Comparison of ENCODE assay signal across 8 mouse cellular contexts in the genomic region with DNA sequence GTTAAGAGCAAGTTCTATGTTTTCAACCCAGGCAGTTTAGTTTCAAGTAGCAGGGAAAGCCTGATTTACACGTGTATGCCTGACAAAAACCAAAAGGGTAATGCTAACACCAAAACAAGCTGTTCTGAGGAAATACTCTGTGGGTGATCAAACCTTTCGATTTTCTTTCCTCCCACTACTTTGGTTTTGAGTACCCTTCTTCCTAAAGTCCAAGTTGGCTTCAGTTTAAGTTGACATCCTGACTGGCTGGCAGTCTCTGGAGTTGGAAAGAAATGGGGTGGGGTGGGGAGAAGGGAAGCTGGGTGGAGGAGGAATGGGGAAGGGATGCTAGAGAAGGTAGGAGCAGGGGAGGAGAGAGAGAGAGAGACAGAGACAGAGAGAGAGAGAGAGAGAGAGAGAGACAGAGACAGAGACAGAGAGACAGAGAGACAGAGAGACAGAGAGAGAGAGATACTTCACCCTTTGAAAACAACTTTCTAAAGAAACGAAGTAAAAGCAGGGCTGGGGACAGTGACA. TPM values are rescaled to one million over a fixed set of nuclear protein-coding genes. Genes with fewer than 3 reads are reported as not detected.
A peak's percentile ranks its signal among the peaks of the same experiment; 100 is the strongest.
DNase-seq lines count a peak whose midpoint lies in the region; ATAC-seq lines count a peak whose summit lies in the region.

No protein-coding gene starts in this region.

- peak overlapping the region; percentile 93 for H3K27ac ChIP-seq in heart, embryonic 10.5 days
- H3K27ac ChIP-seq in brown adipose tissue, adult 24 weeks (replicated peaks; ENCODE audit: low read depth, low read length), result peak overlapping the region; percentile 95
- 0 out of 2 replicates have a peak overlapping the region, but pooled peaks have one; percentile 64 for H3K27ac ChIP-seq in hindbrain, embryonic 15.5 days (replicated peaks)
- H3K27ac ChIP-seq in midbrain, embryonic 16.5 days (ENCODE audit: low read length), result no peak overlapping the region

- peak overlapping the region; percentile 97 for H3K4me2 ChIP-seq in hindbrain, embryonic 15.5 days
- peak overlapping the region; percentile 94 for H3K4me2 ChIP-seq in midbrain, embryonic 16.5 days (ENCODE audit: low read length)

- no peaks in the 10 kb centered on the region for H3K9me3 ChIP-seq in heart, embryonic 10.5 days
- no peaks in the 10 kb centered on the region for H3K9me3 ChIP-seq in hindbrain, embryonic 15.5 days
- H3K9me3 ChIP-seq in midbrain, embryonic 16.5 days (replicated peaks; ENCODE audit: control insufficient read depth, low read length, poor library complexity, severe bottlenecking), result no peaks in the 10 kb centered on the region

- ATAC-seq in hindbrain, embryonic 15.5 days (ENCODE audit: low FRiP score, low read depth), result no peak
- peak; percentile 53; the same call in 1 of the 2 replicates for ATAC-seq in midbrain, embryonic 16.5 days
- no peak for ATAC-seq in cerebellum, adult (ENCODE audit: insufficient number of reproducible peaks, low FRiP score, low TSS enrichment)

- H3K36me3 ChIP-seq in heart, embryonic 10.5 days, result no peaks in the 10 kb centered on the region
- H3K36me3 ChIP-seq in hindbrain, embryonic 15.5 days, result no peaks in the 10 kb centered on the region
- no peaks in the 10 kb centered on the region for H3K36me3 ChIP-seq in midbrain, embryonic 16.5 days (ENCODE audit: control insufficient read depth, insufficient read depth, low read length)

- H3K9ac ChIP-seq in hindbrain, embryonic 15.5 days, result peak overlapping the region; percentile 80
- peak overlapping the region; percentile 80 for H3K9ac ChIP-seq in midbrain, embryonic 16.5 days (ENCODE audit: low read depth, low read length)

- H3K27me3 ChIP-seq in heart, embryonic 10.5 days (ENCODE audit: insufficient read depth, poor library complexity, severe bottlenecking), result no peaks in the 10 kb centered on the region
- 0 out of 2 replicates have a peak, but pooled peaks cover 4% of the 10 kb centered on the region for H3K27me3 ChIP-seq in hindbrain, embryonic 15.5 days
- no peaks in the 10 kb centered on the region for H3K27me3 ChIP-seq in midbrain, embryonic 16.5 days (ENCODE audit: control insufficient read depth, insufficient read depth, low read depth, low read length)

- peak overlapping the region; percentile 76 for H3K4me3 ChIP-seq in heart, embryonic 10.5 days
- H3K4me3 ChIP-seq in brown adipose tissue, adult 24 weeks (ENCODE audit: insufficient read depth, low read depth, low read length), result peak overlapping the region; percentile 48
- peak overlapping the region; percentile 70 for H3K4me3 ChIP-seq in hindbrain, embryonic 15.5 days
- peak overlapping the region; percentile 64 for H3K4me3 ChIP-seq in midbrain, embryonic 16.5 days (ENCODE audit: low read depth, low read length)

- WGBS in heart, embryonic 10.5 days, result 17% methylated on average over 3 of the region's 3 CpGs
- 19% methylated on average over 3 of the region's 3 CpGs for WGBS in hindbrain, embryonic 15.5 days
- 23% methylated on average over 2 of the region's 3 CpGs for WGBS in midbrain, embryonic 16.5 days

- no peak for DNase-seq in heart, embryonic 10.5 days (ENCODE audit: low spot score)
- DNase-seq in heart, adult 8-10 months (ENCODE audit: low spot score), result no peak
- no peak for DNase-seq in urinary bladder, adult 2 months (ENCODE audit: low spot score)
- no peak for DNase-seq in ovary, postnatal 14 days (ENCODE audit: low spot score)

- no peaks in the 10 kb centered on the region; the same call in 1 of the 2 replicates for H3K4me1 ChIP-seq in heart, embryonic 10.5 days
- H3K4me1 ChIP-seq in brown adipose tissue, adult 24 weeks (ENCODE audit: control insufficient read depth, insufficient read depth, insufficient read length, low read length), result 0 out of 2 replicates have a peak, but pooled peaks cover 6% of the 10 kb centered on the region
- H3K4me1 ChIP-seq in hindbrain, embryonic 15.5 days (replicated peaks), result peaks cover 8% of the 10 kb centered on the region
- H3K4me1 ChIP-seq in midbrain, embryonic 16.5 days (ENCODE audit: control insufficient read depth, insufficient read depth, low read length), result 0 out of 2 replicates have a peak, but pooled peaks cover 6% of the 10 kb centered on the region

RNA-seq across cellular contexts. Expression of gene Pros1, which starts 0.4 kb away (rescaled TPM):
- 15.2 and 17.4 TPM in 2 replicates for polyA plus RNA-seq in heart, embryonic 10.5 days (2016; fragmentation: Nextera tagmentation; extraction: Ambion mirVana)
- 10 to 100 TPM; 14.0 to 19.0 (median 15.3) TPM for total RNA-seq in heart, adult 8-10 months (2022)
- 7.8 and 14.1 TPM in 2 replicates for polyA plus RNA-seq in brown adipose tissue, adult 24 weeks (2012; ENCODE audit: insufficient read depth, insufficient read length, missing spikeins)
- polyA plus RNA-seq in hindbrain, embryonic 15.5 days (2015; fragmentation: Nextera tagmentation; extraction: Ambion mirVana), result 10.3 and 10.7 TPM in 2 replicates
- 8.5 and 9.8 TPM in 2 replicates for polyA plus RNA-seq in midbrain, embryonic 16.5 days (2015; fragmentation: Nextera tagmentation; extraction: Ambion mirVana)
- 29.9 and 38.7 TPM in 2 replicates for polyA plus RNA-seq in urinary bladder, adult 2 months (2012; rRNA removed)

RNA-seq across cellular contexts. Expression of gene Arl13b, which starts 6.8 kb away (rescaled TPM):
- 9.2 and 15.4 TPM in 2 replicates for polyA plus RNA-seq in heart, embryonic 10.5 days (2016; fragmentation: Nextera tagmentation; extraction: Ambion mirVana)
- total RNA-seq in heart, adult 8-10 months (2022), result 1 to 10 TPM; 5.0 to 7.9 (median 6.5) TPM
- 4.8 and 5.4 TPM in 2 replicates for polyA plus RNA-seq in brown adipose tissue, adult 24 weeks (2012; ENCODE audit: insufficient read depth, insufficient read length, missing spikeins)
- 16.1 and 19.5 TPM in 2 replicates for polyA plus RNA-seq in hindbrain, embryonic 15.5 days (2015; fragmentation: Nextera tagmentation; extraction: Ambion mirVana)
- 13.7 and 14.5 TPM in 2 replicates for polyA plus RNA-seq in midbrain, embryonic 16.5 days (2015; fragmentation: Nextera tagmentation; extraction: Ambion mirVana)
- 13.1 and 15.1 TPM in 2 replicates for polyA plus RNA-seq in urinary bladder, adult 2 months (2012; rRNA removed)

RNA-seq across cellular contexts. Expression of gene Stx19, which starts 39.2 kb away (rescaled TPM):
- 0.20 and 0.22 TPM in 2 replicates for polyA plus RNA-seq in heart, embryonic 10.5 days (2016; fragmentation: Nextera tagmentation; extraction: Ambion mirVana)
- not detected for total RNA-seq in heart, adult 8-10 months (2022)
- polyA plus RNA-seq in brown adipose tissue, adult 24 weeks (2012; ENCODE audit: insufficient read depth, insufficient read length, missing spikeins), result not detected in 2 replicates
- 0.43 and 0.57 TPM in 2 replicates for polyA plus RNA-seq in hindbrain, embryonic 15.5 days (2015; fragmentation: Nextera tagmentation; extraction: Ambion mirVana)
- polyA plus RNA-seq in midbrain, embryonic 16.5 days (2015; fragmentation: Nextera tagmentation; extraction: Ambion mirVana), result 0.33 and 0.58 TPM in 2 replicates
- 0.45 and 0.52 TPM in 2 replicates for polyA plus RNA-seq in urinary bladder, adult 2 months (2012; rRNA removed)
